Mouse (Mus musculus) layer of hippocampus, postnatal 14 days (tissue): Measurements from ENCODE around the gene Fam129b. TPM values are rescaled to one million over a fixed set of nuclear protein-coding genes. Genes with fewer than 3 reads are reported as not detected.
"Not testable (repeated sequence)": the region's sequence is repeated elsewhere in the genome, so short reads cannot be mapped to it uniquely, and the experiment has no call there.

ENCODE experiments used
- DNase-seq, 2 experiments: peaks; one replicate each; pipeline ENCODE4 v3.0.0; 2021 to 2022; ENCODE audit warnings: low spot score in 2 of 2, mixed read lengths in 1 of 2
- long read RNA-seq, 2 experiments: library from polyadenylated mRNA; stranded (forward); transcript quantifications; one replicate each; pipeline ENCODE4 v2.0.0; 2021
- total RNA-seq, 2 experiments: library from RNA; stranded (reverse); gene quantifications; 2 replicates each; pipeline ENCODE4 v1.2.3; 2021

The Fam129b gene
- total RNA-seq, result 10 to 100 TPM; 15.2 to 18.7 TPM
- long read RNA-seq, experiment 1, transcript Fam129b-201 (14 exons, 3,714 nt), result major isoform, 7 of 11 reads
- long read RNA-seq, experiment 1, partial matches to known transcripts, result 1 of 11 reads
- long read RNA-seq, experiment 1, other reads (novel, unspliced or antisense), result 3 of 11 reads
- long read RNA-seq, experiment 2, transcript Fam129b-201 (14 exons, 3,714 nt), result major isoform, 8 of 9 reads
- long read RNA-seq, experiment 2, partial matches to known transcripts, result 0 of 9 reads
- long read RNA-seq, experiment 2, other reads (novel, unspliced or antisense), result 1 of 9 reads

- DNase-seq, result peak; percentile 59 to 69
These were observed at the start of gene Fam129b for GRCm38 (mm10) chr2:32875675-32876489. TSS of gene Fam129b (plus strand) at chr2:32876114.

- DNase-seq, result no peak
These were observed 46.8 kb upstream of the Fam129b start for GRCm38 (mm10) chr2:32828979-32829676.

DNA sequence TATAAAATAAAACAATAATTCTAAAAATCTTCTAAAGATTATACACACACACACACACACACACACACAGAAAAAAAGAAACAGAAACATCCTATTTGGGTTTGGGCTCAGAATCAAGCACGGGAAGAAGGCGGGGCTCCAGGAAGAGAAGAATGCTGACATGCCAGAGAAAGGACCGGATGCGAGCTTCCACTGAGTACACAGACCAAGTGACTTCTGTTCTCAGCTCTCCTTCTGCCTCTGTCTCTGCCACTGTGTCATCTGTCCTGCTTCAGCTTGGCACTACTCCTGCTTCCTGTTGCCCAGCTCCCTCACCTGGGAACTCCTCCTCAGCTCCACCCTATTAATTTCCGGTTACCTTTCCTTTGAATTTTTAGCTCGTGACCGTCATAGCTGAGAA is 41.4 kb upstream of the Fam129b start:
- no peak for DNase-seq

DNA sequence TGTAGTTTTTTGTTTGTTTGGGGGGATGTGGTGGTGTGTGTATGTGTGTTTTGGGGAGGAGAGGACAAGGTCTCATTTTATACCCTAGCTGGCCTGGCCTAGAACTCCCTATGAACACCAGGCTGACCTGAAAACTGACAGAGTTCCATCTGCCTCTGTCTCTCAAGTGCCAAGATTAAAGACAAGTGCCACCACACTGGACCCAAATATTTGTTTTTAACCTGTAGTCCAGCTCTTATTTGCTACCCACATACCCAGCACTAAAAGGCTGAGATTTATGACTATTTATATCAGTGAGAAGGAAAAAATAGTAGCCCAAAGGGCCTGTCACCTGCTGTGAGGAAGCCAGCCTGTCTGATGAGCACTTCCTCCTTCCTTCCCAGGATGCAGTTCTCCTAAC is 40.3 kb upstream of the Fam129b start:
- no peak for DNase-seq

- no peak for DNase-seq
These were observed 37.6 kb upstream of the Fam129b start for GRCm38 (mm10) chr2:32838147-32838884.

GRCm38 (mm10) chr2:32839261-32839660 is 36.7 kb upstream of the Fam129b start:
- no peak for DNase-seq

DNA sequence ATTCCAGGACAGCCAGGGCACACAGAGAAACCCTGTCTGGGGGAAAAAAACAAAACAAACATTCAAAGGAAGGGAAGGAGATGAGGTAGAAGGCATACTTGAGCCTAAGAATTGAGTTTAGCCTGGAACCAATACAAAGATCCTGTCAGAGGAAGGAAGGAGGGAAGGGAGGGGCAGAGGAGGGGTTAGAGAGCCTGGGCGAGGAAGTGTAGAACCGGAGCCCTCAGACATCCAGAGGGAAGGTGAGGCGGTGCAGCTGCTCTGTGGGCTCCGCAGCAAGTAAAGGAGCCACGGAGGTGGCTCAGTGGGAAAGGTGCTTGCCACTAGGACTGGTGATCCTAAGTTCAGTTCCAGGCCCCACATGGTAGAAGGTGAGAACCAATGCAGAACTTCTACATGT is 34.8 kb upstream of the Fam129b start:
- no peak for DNase-seq

DNA sequence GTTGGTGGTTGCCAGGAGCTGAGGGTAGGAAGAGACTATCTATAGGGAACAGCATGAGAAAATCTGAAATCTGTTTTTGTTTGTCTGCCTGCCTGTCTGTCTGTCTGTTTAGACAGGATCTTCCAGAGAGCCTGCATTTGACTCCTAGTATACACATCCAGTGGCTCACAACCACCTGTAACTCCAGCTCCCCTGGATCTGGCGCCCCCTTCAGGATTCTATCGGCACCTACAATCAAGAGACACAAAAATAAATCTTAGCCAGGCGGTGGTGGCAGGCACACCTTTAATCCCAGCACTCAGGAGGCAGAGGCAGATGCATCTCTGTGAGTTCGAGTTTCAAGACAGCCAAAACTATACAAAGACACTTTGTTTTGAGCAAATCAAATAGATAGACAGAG is 33.4 kb upstream of the Fam129b start:
- no peak for DNase-seq

- DNase-seq, result no peak
These were observed 30.3 kb upstream of the Fam129b start for GRCm38 (mm10) chr2:32845572-32846100.

GRCm38 (mm10) chr2:32846101-32846804 is 29.7 kb upstream of the Fam129b start:
- DNase-seq, result peak; percentile 69 to 73

DNA sequence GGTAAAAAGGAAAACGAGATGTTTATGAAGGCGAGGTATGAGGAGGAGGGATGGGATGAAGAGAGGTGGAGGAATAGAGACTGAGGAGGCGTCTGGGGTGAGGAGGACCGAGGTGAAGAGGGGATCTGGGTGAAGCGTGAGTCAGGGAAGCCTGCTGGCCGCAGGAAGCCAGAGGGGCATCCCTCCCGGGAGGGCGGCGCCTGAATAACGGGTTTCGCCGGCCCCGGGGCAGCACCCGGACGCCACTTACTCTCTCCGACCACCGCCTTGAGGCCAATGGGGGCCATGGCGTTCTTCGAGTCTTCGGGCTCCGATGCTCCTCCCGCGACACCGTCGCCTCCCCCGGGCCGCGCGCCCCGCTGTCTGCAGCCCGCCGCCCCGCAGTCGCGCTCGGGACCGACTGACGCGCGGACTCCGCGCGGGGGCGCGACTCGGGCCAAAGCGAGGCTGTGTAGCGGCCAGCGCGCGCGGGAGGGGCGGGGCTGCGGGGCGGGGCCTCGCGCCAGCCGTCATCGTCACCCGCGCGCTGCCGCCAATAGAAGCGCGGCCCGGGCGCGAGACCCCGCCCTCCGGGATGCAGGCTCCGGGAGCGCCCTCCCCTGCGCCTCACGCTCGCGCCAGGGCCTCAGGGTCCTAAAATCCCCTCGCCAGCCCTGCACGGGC is 29.0 kb upstream of the Fam129b start, which contains the start of gene Stxbp1:
Gene Stxbp1, minus strand, starts transcription at position 441 of the 663 bp plus-strand sequence.
- peak; percentile 80 to 91 for DNase-seq

GRCm38 (mm10) chr2:32847468-32847821 is 28.5 kb upstream of the Fam129b start:
- DNase-seq, result no peak

DNA sequence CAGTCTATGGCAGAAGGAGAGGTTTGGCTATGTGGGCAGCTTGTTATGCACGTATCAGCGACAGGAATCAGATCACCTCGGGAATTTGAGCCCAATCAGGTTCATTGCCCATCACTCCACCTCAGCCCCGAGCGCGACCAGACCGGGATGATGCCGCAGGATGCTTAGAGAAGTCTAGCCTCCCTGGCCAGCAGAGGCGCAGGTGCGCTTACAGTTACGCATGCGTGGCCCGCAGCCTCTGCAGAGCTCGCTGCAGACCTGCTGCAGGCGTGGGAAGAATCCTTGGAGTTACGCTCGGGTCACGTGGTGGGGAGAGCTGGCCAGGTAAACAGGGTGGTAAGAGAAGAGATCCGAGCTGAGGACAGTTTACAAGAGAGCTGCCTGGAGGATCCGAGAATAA is 23.8 kb upstream of the Fam129b start:
- no peak for DNase-seq

- DNase-seq, result not testable (repeated sequence)
These were observed 22.2 kb upstream of the Fam129b start for GRCm38 (mm10) chr2:32853716-32854115.

DNA sequence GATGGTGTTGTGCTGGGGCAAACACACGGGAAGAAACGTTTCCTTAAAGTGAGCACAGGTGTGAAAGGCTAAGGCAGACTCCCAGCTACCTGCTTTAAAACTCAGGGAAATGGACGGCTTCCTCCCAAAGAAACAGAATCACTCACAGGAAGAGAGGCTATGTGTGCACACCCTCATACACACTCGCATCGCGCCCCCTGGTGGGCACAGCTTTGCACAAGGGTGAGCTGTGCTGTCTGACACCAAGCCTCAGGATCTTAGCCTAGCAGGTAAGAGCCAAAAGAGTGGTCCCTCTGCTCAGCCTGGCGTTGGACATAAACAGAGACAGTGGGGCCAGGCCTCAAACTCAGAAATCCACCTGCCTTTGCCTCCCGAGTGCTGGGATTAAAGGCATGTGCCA is 21.7 kb upstream of the Fam129b start:
- peak; percentile 80 to 87 for DNase-seq

DNA sequence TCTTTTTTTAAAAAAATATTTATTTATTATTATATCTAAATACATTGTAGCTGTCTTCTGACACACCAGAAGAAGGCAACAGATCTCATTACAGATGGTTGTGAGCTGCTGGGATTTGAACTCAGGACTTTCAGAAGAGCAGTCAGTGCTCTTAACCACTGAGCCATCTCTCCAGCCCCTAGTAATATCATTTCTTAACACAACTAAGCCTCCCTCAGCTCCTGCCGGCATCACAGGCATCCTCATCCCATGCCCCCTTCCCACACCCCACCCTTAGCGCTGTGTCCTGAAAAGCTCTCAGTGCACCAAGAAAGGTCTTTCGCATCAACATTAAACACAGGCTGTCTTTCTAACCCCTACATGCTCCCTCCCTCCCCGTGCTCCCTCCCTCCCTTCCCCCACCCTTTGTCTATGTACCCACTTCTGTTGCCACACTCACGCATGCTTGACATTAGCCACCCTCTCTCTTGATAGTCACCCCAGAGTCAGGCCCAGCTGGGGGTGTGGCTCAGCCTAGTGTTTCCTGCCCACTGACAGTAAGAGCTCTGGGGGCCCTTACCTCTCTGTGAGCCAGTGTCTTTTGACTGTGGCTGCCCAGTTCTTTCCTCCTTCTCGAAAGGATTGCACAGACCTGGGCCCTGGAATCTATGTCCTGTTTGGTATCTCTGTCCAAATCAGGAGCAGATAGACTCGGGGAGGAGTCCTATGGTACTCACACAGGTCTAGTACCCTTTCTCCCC is 20.7 kb upstream of the Fam129b start:
- DNase-seq, result no peak

DNA sequence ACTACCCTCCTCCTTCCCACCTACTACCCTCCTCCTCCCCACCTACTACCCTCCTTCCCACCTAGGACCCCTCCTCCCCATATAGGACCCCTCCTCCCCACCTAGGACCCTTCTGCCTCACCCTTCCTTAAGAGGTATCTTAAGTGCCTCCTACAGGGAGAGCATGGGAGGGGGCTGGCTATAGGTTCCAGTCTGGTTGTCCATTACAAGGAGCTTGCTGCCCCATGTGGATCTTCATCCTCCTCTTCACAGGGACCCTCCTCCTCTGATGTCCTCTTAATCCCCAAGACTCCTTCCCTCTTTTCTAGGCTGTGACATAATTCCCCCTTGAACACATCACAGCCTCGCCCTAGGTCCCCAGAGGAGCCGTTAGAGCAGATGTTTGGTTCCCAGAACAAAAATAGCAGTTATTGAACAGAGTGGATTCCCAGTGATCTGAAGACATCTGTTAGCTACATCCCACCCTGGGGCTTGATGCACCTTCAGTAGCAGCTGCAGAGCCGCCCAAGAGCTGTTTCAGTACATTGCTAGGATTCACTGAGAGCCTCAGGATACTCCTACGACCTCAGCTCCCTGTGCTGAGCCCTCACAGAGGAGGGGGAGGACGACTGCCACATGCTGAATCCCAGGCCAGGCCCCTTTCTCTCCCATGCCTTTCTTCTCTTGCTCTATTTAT is 20.0 kb upstream of the Fam129b start:
- no peak for DNase-seq

DNA sequence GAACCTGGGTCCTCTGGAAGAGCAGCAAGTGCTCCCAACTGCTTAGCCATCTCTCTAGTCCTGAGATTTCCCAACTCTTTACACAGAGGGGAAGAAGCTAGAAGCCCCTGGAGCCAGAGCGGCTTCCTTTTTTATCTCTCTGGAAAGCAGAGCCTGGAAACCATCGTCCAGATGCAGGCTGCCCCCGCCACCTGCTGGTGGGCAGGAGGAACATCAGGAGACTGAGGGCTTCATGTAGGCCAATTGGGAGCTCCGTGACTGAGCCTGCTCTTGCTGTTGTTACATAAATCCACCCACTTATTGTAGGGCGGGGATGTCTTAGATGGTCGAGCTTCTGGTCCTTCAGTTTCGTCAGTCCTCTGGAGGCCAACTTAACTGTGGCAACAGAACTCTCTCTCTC is 18.3 kb upstream of the Fam129b start:
- DNase-seq, result peak; percentile 67 to 76
